Mouse (Mus musculus): Measurements from ENCODE around the gene Treh.

Gene Treh

GRCm38 (mm10) chr9:44734524-44735494 is 61.8 kb downstream of the Treh start, which contains the start of gene Phldb1:
TSS of gene Phldb1 (minus strand) at chr9:44735198.
- DNase-seq (ENCODE audit: low read depth, low spot score): peak; percentile 63

- no peak for DNase-seq (ENCODE audit: low read depth, low spot score)
Observed at GRCm38 (mm10) chr9:44735886-44736285, 62.9 kb downstream of the Treh start.

All from A20 (cell line).